Mouse (Mus musculus): Measurements from ENCODE around the gene Zc3h12c. TPM values are rescaled to one million over a fixed set of nuclear protein-coding genes. Genes with fewer than 3 reads are reported as not detected.

Zc3h12c gene
- total RNA-seq, 4 experiments from 2014 or later, result 10.6 to 14.2 (median 11.4) TPM

Small RNA genes lying within 50 kb of the gene (microRNA-seq; reads per million reads assigned to microRNA genes)
- gene Gm27686 (0 reads per million in 2 experiments), gene Mir6244 (0 reads per million in 2 experiments)

Other genes starting within 250 kb of the Zc3h12c start
- 10 to 100 TPM; 16.4 to 18.8 (median 17.4) TPM for gene Fdx1, start 205.0 kb downstream of the Zc3h12c start, total RNA-seq (2022)
- gene Rdx, start 121.4 kb downstream of the Zc3h12c start, total RNA-seq (2022), result 10 to 100 TPM; 55.3 to 58.1 (median 57.4) TPM

Measured in layer of hippocampus, adult 8-10 months (tissue).